Mouse (Mus musculus) left cerebral cortex, postnatal 25 days (tissue): ENCODE measurements around the gene Tmx1. TPM values are rescaled to one million over a fixed set of nuclear protein-coding genes. Genes with fewer than 3 reads are reported as not detected.

ENCODE experiments used
- DNase-seq, 2 experiments: peaks; one replicate each; pipeline ENCODE4 v3.0.0; 2022; ENCODE audit warnings: low spot score in 2 of 2, mixed read lengths in 1 of 2
- intact Hi-C: fragments of 180-260 bp; cut with DNase I; formaldehyde crosslinking; loops from one replicate; pipeline ENCODE4 v1.15.1; 2025
- total RNA-seq, 2 experiments: library from RNA; stranded (reverse); gene quantifications; 2 replicates each; pipeline ENCODE4 v1.2.3; 2021

The Tmx1 gene
- total RNA-seq, 2 experiments from 2014 or later: 31.3 to 34.6 TPM

DNA sequence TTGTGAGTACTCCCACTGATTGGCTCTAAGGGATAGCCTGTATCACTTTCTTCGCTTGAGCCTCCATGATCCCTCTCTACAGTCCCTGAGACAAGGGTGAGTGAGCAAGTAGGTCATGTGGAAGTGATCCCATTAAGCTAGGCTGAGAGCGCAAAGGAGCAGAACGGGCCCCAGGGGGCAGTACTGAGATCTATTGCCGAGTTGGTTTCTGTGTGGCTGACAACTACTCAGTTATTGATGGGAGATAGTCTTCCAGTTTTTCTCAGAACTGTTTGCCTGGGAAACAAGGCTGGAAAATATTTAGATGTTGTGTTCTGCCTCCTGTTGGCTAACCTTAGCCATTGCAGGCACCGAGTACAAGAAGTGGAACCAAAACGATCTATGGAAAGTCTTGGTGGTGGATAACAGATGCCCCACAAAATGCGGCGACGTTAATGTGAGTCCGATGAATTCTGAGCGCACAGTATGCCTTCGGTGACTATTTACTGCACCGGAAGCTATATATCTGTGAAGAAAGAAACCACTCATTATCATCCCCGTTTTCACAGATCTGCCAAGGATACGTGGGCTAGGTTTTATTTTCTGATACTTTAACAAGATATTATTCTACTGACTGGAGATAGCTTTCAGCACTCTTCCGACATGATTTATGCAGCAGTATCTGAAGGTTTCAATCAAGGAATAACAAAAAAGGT, 24.8 kb downstream of the Tmx1 start:
- intact Hi-C loops: loop anchor here (5.0 kb wide), 1 partner anchor 435 kb away; no protein-coding TSS in a partner anchor
- peak; percentile 40 to 57 for DNase-seq

DNA sequence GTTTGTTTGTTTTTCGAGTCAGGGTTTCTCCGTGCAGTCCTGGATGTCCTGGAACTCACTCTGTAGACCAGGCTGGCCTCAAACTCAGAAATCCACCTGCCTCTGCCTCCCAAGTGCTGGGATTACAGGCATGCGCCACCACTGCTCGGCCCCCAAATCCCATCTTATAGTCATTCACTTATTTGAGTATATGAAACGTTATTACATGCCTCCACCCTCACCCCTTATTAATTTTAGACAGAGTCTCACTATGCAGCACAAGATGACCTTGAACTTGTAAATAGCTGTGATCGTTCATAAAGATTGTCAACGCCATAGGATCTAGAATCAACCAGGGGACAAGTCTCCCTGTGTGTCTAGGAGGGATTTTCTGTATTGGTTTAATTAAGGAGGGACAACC, 33.1 kb downstream of the Tmx1 start:
- intact Hi-C loops: no loop called here
- DNase-seq: no peak

DNA sequence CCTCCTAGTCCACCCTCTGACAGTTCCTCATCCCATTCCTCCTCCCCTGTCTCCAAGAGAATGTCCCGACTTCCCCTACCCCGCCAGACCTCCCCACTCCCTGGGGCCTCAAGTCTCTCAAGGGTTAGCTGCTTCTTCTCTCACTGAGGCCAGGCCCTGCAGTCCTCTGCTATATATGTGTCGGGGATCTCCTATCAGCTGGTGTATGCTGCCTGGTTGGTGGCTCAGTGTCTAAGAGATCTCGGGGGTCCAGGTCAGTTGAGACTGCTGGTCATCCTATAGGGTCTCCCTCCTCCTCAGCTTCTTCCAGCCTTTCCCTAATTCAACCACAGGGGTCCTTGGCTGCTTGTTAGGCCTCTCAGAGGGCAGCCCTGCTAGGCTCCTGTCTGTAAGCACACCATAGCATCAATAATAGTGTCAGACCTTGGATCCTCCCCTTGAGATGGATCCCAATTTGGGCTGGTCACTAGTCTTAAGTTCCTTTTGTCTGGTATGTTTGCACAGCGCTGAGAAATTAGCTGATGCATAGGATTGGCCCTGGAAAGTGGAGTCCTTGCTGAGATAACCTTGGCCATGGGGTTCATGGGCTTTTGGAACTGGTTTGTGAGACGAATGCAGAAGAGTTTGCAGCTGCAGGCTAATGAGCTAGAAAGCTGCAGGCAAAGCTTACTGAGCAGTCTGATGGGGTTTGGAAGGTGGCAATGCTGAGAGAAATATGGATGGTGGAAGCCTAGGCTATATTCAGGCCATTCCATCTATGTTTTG, 34.0 kb downstream of the Tmx1 start:
- no peak for DNase-seq
- intact Hi-C loops: no loop called here

- DNase-seq: peak in 1 of 2 experiments; percentile 22
- intact Hi-C loops: no loop called here
Observed at GRCm38 (mm10) chr12:70492441-70492840, 39.5 kb downstream of the Tmx1 start.

DNA sequence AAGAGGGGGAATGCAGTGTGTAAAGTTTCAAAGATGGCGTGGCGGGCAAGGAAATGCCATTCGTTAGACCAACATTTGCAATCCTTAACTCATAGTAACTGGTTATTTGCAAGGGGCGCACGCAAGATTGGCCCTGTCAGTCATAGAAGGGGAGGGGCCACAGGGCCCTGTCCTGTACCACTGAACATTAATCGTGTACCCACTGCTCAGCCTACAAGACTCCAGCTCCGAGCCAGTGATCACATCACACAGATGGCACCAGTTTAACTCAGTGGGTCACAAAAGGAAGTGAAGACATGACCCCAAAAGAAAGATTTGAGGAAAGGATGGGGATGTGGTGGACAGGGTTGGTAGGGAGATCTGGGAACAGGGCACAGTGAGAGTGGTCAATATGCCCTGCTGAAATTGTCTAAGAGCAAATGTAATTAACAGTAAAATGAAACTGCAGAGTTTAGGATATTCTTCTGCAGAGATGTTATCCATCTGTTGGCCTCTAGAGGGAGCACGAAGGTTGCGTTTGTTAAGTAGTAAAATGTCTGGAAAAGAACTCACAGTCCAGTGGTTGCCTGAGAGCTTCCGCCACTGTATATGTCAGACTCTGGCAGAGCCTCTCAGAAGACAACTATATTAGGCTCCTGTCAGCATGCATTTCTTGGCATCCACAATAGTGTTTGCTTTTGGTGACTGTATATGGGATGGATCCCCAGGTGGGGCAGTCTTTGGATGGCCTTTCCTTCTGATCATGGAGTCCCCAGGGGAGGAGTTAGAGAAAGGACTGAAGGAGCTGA, 41.8 kb downstream of the Tmx1 start:
- intact Hi-C loops: loop anchor here (1.0 to 5.0 kb wide), 2 partner anchors 203 to 416 kb away; no protein-coding TSS in a partner anchor
- DNase-seq: peak; percentile 45 to 56

GRCm38 (mm10) chr12:70495282-70495922, 42.5 kb downstream of the Tmx1 start:
- peak in 1 of 2 experiments; percentile 45 for DNase-seq
- intact Hi-C loops: loop anchor here (1.0 to 5.0 kb wide), 2 partner anchors 202 to 415 kb away; no protein-coding TSS in a partner anchor

- peak in 1 of 2 experiments; percentile 38 for DNase-seq
- intact Hi-C loops: loop anchor here (5.0 kb wide), 1 partner anchor 199 kb away; no protein-coding TSS in a partner anchor
Observed at GRCm38 (mm10) chr12:70498091-70498490, 45.2 kb downstream of the Tmx1 start.

DNA sequence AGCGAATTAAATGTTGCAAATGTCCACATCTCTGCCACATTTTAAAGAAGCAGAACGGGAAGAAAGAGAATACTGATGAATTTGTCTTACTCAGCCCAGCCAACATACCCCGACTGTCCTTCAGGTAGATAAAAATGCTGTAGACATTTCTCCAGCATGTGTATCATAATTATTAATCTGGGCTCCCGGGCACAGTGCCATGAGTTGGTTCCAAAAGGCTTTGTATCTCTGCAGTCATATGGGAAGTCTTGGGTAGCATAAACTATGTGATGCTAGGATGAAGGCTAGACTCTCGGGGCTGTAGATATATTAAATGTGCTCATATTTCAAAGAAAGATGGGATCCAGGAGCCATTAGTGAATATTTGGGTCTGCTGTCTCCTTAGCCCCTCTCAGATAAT, 53.1 kb downstream of the Tmx1 start:
- intact Hi-C loops: no loop called here
- no peak for DNase-seq

DNA sequence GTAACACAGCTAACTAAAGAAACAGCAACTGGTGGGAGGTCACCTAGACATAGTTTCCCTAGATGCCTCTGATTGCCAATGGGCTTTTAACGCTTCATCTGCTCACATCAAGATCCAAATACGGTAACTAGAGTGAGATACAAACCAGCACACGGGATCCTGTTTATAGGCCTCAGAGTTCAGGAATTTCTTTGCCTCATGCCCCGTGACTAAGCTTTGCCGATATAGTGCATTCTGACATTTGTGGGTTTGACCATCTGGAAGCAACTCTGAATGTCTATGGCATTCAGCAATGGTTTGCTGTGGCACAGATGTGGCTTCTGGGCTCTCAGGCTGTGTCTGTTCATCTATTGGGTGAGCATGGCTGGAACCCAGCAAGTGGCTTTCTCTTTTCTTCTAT, 59.1 kb downstream of the Tmx1 start:
- DNase-seq: no peak
- intact Hi-C loops: no loop called here

DNA sequence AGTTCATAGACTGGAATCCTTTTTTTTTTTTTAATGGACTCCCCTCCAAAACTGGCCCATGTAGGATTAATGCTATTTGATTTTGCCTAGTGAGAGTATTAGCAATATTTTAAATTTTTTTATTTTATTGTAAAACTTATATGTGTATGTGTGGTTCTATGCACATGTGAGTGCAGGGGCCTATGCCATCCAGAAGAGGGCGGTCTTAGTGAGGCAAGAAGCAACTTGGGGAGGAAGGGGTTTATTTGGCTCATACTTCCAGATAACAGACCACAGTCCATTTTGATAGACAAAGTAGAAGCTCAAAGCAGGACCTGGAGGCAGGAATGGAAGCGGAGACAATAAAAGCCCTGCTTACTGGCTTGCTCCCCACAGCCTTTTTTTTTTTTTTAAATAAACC, 59.5 kb downstream of the Tmx1 start:
- no peak for DNase-seq
- intact Hi-C loops: no loop called here

Other genes starting within 250 kb of the Tmx1 start
- gene Pygl, start 221.6 kb upstream of the Tmx1 start, total RNA-seq: 1 to 10 TPM; 2.2 to 3.1 TPM
- 100 to 1,000 TPM; 413 to 444 TPM for gene Trim9, start 105.5 kb upstream of the Tmx1 start, total RNA-seq